Mouse (Mus musculus) layer of hippocampus, postnatal 14 days (tissue): ENCODE results near the gene Mmgt2. TPM values are rescaled to one million over a fixed set of nuclear protein-coding genes. Genes with fewer than 3 reads are reported as not detected.

Experiments
- DNase-seq, 2 experiments: peaks; one replicate each; pipeline ENCODE4 v3.0.0; 2021 to 2022; ENCODE audit warnings: low spot score in 2 of 2, mixed read lengths in 1 of 2
- total RNA-seq, 2 experiments: library from RNA; stranded (reverse); gene quantifications; 2 replicates each; pipeline ENCODE4 v1.2.3; 2021

Mmgt2 gene
- total RNA-seq, 2 experiments from 2014 or later, result 14.8 to 17.2 TPM

- no peak for DNase-seq
Measured at GRCm38 (mm10) chr11:62615456-62615855, 33.0 kb upstream of the Mmgt2 start.

- no peak for DNase-seq
Measured at GRCm38 (mm10) chr11:62621079-62621478, 27.4 kb upstream of the Mmgt2 start.

GRCm38 (mm10) chr11:62621586-62622283 is 26.7 kb upstream of the Mmgt2 start:
- DNase-seq, result no peak

GRCm38 (mm10) chr11:62622850-62623249 is 25.6 kb upstream of the Mmgt2 start:
- DNase-seq, result no peak

- peak; percentile 75 to 89 for DNase-seq
Measured at GRCm38 (mm10) chr11:62624341-62625291, 23.8 kb upstream of the Mmgt2 start.

GRCm38 (mm10) chr11:62629352-62630224 is 18.9 kb upstream of the Mmgt2 start:
- no peak for DNase-seq

- no peak for DNase-seq
Measured at GRCm38 (mm10) chr11:62630225-62630821, 18.1 kb upstream of the Mmgt2 start.

GRCm38 (mm10) chr11:62631138-62631537 is 17.3 kb upstream of the Mmgt2 start:
- no peak for DNase-seq

- DNase-seq, result no peak
Measured at GRCm38 (mm10) chr11:62635406-62635805, 13.1 kb upstream of the Mmgt2 start.

- no peak for DNase-seq
Measured at GRCm38 (mm10) chr11:62636105-62636839, 12.2 kb upstream of the Mmgt2 start.

- DNase-seq, result peak in 1 of 2 experiments; percentile 34
Measured at GRCm38 (mm10) chr11:62636840-62637221, 11.6 kb upstream of the Mmgt2 start.

- no peak for DNase-seq
Measured at GRCm38 (mm10) chr11:62637401-62637800, 11.1 kb upstream of the Mmgt2 start.

GRCm38 (mm10) chr11:62637806-62638205 is 10.7 kb upstream of the Mmgt2 start:
- DNase-seq, result no peak

GRCm38 (mm10) chr11:62638402-62638801 is 10.1 kb upstream of the Mmgt2 start:
- DNase-seq, result no peak

- DNase-seq, result no peak
Measured at GRCm38 (mm10) chr11:62640378-62640777, 8.1 kb upstream of the Mmgt2 start.

- DNase-seq, result no peak
Measured at GRCm38 (mm10) chr11:62642023-62642844, 6.2 kb upstream of the Mmgt2 start.

GRCm38 (mm10) chr11:62643011-62643631 is 5.3 kb upstream of the Mmgt2 start:
- no peak for DNase-seq

- no peak for DNase-seq
Measured at GRCm38 (mm10) chr11:62643681-62644363, 4.6 kb upstream of the Mmgt2 start.
